Mouse (Mus musculus): ENCODE data around the gene Clmn.
"Not testable (repeated sequence)": the region's sequence is repeated elsewhere in the genome, so short reads cannot be mapped to it uniquely, and the experiment has no call there.

Clmn gene

DNA sequence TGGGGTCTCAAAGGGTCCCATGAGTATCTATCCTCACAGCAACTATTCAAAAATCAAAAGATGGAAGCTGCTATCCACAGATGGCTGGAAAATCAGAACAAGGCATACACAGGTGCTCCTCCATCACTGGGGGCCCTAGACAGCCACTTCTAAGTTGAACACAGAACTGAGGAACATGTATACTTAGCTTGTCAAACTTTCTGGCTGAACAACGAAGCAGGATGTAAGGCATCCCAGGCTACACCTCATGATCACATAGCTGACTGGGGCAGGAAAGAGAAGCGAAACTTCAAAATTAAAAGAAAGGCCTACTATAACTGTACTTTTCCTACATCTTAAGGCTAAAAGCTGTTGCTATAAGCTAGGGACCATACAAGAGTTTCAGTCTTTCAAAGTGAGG lies 115.9 kb downstream of the Clmn start:
- no peak for DNase-seq

DNA sequence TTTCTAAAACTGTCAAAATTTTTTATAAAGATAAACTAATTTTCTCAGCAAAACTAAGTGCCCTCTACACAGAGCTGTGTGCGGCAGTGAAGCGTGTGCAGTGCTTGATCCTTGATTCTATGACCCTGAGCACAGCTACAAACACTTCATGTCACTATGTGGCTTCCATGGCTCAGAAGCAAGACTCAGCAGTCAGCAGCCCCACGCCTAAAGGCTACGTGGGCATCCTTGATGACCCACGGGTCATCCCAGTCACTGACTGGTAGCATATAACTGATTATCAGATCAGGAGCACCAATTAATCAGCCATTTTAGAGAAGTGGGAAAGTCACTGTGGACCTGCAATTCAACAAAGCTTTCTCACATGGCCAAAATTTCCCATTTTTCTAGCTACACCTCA lies 117.6 kb downstream of the Clmn start:
- no peak for DNase-seq

DNA sequence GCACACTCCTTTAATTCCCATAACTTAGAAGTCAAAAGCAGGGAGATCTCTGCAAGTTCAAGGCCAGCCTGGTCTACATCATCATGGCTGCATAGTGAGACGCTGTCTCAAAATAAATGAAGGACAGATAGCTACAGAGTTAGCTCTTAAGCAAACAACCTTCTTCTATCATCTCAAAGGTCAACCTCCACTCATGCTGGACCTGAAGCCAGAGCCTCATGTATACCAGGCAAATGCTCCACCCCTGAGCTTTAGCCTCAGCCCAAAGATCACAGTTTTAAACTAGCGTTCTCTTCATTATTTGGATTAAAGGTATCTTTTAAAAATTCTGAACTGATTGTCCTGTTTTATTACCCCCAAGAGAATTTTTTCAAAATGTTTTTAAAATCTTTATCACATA lies 118.3 kb downstream of the Clmn start:
- no peak for DNase-seq

DNA sequence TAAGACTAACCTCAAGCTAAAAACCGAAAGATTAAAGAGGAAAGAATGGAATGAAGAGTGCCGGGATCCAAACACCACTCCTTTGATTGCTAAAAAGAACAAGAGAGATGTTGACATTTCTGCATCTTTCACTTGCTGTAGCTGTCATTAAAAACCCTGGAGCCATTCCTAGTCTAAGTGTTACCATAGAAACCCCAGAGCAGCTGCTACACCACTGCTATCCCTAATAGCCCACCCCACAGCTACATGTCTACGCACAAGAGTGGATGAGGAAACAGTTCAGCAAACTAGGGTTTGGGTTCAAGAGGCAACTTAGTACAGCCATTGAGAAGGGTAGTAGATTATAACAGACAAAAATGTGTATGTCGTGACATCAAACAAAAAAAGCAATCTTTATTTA lies 121.2 kb downstream of the Clmn start:
- no peak for DNase-seq

DNA sequence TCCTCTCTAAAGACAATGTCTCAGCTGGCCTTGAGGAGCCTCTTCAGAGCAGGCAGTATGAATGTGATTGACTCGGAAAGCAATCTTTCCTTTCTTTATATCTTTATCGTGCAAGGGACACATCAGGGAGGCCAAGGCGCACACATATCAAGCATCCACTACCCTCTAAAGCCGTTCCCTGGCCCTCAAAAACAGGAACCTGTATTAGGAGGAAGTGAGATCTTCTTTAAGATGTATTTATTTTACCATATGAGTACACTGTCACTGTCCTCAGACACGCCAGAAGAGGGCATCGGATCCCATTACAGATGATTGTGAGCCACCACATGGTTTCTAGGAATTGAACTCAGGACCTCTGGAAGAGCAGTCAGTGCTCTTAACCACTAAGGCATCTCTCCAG lies 122.6 kb downstream of the Clmn start:
- DNase-seq = no peak

DNA sequence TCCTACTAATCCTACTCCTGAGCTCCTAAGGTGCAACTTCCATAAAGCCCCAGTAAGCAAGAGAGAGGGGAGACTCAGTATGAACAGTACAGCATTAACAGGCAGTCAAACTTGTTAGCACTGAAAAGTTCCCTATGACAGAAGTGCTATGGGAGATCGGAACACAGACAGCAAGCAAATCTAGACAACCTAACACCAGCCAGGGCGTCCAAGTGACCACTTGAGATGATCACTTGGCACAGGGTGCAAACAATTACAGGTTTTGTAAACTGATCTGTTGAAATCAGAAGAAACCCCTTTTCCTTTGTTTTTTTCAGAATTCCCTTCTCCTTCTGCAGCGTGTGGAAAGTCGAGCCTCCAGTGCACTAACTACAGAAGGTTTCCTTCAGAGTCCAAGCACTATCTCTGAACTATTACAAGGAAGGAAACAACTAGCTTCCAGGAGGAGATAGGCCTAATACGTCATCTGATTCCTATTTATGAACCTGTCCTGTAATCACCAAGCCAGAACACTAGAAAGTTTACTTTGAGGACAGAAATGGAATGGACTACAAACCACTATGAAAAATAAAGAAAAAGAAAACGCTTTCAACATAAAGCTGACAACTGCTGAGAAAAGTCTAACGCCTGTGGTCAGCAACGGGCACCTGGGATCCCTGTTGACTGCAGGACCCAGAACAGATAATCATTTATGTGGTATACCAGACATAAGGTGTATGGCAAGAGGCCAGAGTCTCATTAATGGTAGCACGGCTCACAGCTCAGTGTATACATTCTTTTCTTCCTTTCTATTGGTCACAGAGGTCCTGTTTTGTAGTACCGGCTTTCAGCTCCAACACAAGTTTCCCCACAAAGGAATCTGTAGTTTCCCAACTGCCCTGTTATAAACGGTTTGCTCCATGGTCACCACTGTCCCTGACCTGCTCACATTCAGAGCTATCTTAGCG lies 123.8 kb downstream of the Clmn start:
- DNase-seq = no peak

DNA sequence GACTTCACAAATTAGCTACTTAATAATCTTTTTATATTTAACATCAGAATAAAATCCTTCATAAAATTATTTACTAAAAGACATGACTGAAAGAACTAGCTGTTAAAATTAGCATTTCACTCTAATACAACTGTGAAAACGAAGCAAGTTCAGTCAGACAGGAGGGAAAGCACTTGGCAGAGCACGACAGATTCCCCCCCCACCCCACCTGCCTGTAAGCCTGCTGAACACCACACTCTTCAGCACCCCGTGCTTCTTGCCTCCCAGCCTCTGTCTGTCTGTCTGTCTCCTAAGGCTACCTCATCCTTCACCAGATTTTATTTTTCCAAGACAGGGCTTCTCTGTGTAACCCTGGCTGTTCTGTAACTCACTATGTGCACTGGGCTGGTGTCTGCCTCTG lies 125.9 kb downstream of the Clmn start:
- DNase-seq = no peak

DNA sequence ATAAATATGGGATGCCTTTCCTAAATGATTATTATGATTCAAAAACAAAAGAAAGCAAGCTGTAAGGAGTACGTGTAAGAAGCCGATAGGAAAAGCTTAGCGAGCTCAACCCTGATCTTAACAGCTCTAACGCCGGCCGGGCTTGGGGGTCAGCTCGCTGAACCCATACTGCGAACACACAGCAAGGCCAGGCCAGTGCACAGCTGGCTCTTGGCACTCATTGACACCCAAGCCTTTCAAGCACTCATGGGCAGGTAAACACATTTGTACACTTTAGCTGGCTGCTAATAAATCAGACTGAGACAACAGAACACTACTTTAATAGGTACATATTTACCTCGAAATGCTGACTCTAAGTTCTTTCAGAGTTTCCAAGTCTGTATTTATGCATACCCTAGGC lies 126.4 kb downstream of the Clmn start:
- no peak for DNase-seq

DNA sequence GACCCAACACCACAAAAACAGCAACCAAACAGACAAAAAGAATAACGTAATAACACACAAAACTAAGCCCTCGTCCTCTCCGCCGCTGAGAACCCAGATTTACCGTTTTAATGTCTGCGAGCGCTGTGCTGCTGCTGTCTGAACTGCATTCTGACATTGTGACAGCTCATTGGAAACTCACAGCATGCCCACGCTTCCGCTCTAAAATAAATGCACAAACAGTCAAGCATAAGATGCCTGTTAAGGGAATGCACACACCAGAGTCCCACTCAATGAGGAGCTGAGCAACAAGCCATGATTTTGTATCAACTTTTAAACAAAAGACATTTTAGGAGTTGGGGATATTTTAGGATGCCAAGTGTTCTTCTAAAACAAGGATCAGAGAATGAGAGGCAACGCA lies 127.2 kb downstream of the Clmn start:
- DNase-seq = no peak

DNA sequence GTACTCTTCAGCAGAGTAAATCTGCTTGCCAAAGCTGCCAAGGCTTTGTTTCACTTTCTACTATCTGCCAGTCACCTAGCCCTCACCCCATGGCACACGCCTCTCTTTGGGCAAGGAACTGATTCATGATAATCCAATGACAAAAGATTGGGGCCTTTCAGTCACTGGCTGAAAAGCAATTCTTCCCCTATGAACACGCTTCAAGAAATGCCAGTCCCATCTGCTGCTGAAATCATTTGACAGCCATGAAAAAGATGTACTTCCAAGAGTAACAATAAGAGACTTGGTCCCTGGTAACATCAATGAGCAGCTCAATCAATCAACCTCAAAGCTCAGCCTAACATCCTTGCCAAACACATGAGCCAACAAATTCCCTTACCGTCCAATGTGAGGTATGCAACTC lies 128.9 kb downstream of the Clmn start:
- DNase-seq = no peak

DNA sequence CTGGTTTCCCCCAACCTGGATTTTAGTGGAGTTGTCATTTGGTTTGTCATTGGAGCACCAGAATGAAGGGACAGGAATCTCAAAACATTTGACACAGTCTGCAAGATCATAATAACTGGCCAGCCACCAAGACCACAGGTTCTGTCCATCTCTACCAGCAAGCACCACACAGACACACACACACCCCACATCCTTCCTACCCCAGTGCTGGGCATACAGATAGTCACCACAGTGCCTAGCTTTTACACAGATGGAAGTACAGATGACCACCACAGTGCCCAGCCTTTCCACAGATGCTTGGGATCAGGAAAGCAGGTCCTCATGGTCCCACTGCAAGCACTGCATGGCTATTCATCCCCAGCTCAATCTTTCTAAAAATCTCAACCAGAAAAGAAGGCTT lies 131.7 kb downstream of the Clmn start:
- DNase-seq = no peak

DNA sequence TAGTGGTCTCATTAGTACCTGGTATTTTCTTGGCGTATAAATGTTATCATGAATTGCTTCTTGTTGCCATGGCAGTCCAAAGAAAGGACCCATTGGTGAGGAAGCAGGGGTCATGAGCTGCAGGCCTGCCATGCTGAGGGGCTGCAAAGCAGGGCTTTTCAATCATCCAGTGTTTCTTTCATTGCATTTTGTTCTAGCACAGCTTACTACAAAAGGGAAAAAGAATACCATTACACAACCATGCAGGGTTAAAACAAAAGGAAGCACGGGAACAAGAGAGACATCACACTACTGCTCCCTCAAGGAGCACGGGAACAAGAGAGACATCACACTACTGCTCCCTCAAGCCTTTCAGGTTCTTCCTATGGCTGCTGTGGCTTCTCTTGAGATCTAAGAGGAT lies 133.1 kb downstream of the Clmn start:
- DNase-seq = no peak

DNA sequence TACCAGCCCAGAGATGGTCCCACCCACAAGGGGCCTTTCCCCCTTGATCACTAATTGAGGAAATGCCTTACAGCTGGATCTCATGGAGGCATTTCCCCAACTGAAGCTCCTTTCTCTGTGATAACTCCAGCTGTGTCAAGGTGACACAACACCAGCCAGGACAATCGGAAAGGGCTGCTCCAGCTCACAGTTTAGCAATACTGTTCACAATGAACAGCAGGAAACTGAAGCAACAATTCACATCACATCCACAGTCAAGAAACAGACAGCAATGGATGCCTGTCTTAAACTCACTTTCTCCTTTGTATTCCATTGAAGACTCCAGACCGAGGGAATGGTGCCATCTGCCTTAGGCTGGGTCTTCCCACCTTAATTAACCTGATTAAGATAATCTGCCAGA lies 138.4 kb downstream of the Clmn start:
- DNase-seq = not testable (repeated sequence)

DNA sequence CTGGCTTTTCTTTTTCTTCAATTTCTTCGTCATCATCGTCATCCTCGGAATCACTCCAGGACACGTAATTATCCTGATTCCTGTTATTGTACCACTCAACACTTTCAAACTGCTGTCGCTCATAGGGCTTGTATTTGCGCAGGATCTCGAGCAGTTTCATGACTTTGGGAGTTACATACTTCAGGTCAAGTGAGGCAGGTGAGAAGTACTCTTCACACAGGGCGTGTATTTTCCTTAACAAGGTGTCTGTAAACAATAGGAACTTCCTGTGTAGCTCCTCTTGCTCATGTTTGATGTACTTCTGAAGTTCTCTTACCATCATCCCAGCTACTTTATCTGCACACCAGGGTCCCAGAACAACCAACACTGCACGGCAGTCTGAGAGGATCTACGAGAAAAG lies 142.8 kb downstream of the Clmn start:
- no peak for DNase-seq

DNA sequence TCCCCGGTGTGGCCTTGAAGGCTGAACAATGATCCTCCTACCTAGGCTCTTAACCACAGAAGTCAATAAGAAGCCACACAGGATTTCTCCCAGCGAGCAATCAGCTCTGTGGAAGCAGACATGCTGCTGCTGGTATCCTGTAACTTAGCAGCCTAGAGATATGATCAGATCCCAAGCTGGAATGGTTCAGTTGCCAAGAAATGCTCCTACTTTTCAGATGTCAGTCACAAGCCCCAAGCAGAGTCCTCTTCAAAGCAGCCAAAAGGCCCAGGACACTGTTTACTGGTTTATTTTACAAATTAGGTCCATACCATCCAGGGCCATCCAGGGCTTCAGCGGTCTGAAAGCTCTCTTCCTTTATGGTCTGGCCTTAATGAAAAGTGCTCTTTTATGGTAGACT lies 143.9 kb downstream of the Clmn start:
- DNase-seq = no peak

DNA sequence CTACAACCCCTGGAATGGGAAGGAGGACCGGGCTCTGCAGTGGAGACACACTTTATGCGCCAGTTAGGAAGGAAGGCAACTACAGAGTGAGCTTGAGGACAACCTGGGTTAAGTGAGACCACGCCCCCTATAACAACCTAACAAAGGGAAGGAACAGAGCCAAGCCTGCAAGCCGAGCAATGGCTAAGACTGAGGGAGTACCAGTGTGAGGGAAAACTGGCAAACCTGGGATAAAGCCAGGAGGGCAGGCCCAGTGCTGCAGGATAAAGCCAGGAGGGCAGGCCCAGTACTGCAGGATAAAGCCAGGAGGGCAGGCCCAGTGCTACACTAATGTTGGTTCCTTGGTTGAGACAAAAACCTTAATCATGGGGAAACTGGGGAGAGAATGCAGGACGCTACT lies 145.9 kb downstream of the Clmn start:
- DNase-seq = no peak

DNA sequence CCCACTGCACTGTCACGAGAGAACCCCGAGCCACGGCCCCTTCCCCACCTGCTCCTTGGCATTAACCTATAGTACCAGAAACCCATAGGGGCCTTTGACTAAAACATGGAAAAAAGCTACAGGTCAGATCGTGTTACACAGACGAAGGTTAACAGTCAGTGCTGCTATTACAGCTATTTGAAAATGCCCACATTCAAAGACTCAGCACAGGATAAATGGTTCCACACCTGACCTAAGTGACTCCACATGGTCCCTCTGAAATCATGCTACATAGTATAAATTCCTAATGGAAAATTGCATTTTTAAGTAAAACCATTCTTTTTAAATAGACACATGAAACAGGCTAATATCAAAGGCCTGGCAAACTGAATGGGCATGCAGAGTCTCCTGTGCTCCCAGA lies 148.5 kb downstream of the Clmn start:
- DNase-seq = no peak

DNA sequence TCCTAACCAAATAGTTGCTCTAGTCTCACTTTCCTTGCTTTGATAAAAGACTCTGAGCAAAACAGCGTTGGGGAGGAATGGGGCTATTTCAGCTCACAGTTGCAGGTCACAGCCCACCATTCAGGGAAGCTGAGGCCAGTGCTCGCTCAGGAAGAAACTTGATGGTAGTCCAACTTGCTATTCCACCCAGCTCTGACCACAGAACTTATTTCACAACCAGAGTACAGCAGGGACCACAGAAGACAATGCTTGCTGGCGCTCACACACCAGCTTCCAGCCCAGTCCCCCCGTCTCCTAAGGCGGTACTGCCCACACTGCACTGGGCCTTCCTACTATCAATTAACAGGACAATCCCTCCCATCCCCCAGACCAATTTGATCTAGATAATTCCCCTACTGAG lies 149.4 kb downstream of the Clmn start:
- DNase-seq = no peak

All from right cerebral cortex, postnatal 14 days (tissue).